Mouse (Mus musculus) lung, adult 2 months (tissue): ENCODE results near the gene Hcn1.

Experiments
- CTCF ChIP-seq: fragments of 200-500 bp; IDR thresholded peaks from 2 replicates; pipeline ENCODE4 v1.5.1; 2011; ENCODE audit warnings: mild to moderate bottlenecking, low read length, control low read depth; ENCODE audit not compliant: insufficient read depth
- POLR2A ChIP-seq: fragments of 200-500 bp; IDR thresholded peaks from 2 replicates; pipeline ENCODE4 v1.6.1; 2011; ENCODE audit warnings: low read depth, mild to moderate bottlenecking, control low read depth, low read length, borderline replicate concordance; ENCODE audit errors: extremely low read depth

GRCm38 (mm10) chr13:117722090-117722489, 120.0 kb downstream of the Hcn1 start:
- TF ChIP-seq CTCF (no peak), POLR2A (no peak)
